Mouse (Mus musculus) heart, embryonic 15.5 days (tissue): ENCODE results near the gene 6030468B19Rik. TPM values are rescaled to one million over a fixed set of nuclear protein-coding genes. Genes with fewer than 3 reads are reported as not detected.

Source experiments
- ATAC-seq: fragments of 200-750 bp; cut with Nextera tagmentation; replicated peaks from 2 replicates; pipeline ENCODE4 v1.8.0; 2017; ENCODE audit warnings: low read depth, moderate TSS enrichment; ENCODE audit not compliant: insufficient number of reproducible peaks, insufficient read depth, low FRiP score
- H3K27ac ChIP-seq: fragments of 300-500 bp; sonication (generic); 2 replicates; pipeline ENCODE4 v1.5.1; 2015; ENCODE audit warnings: mild to moderate bottlenecking, inconsistent platforms
- H3K27me3 ChIP-seq: fragments of 300-500 bp; sonication (generic); 2 replicates; pipeline ENCODE4 v1.6.1; 2015; ENCODE audit warnings: inconsistent platforms
- H3K36me3 ChIP-seq: fragments of 300-500 bp; sonication (generic); 2 replicates; pipeline ENCODE4 v1.6.1; 2015; ENCODE audit warnings: mild to moderate bottlenecking, inconsistent platforms
- H3K4me1 ChIP-seq: fragments of 300-500 bp; sonication (generic); replicated peaks from 2 replicates; pipeline ENCODE4 v1.6.1; 2015; ENCODE audit warnings: inconsistent platforms
- H3K4me2 ChIP-seq: fragments of 300-500 bp; sonication (generic); 2 replicates; pipeline ENCODE4 v1.6.1; 2015; ENCODE audit warnings: inconsistent platforms, mild to moderate bottlenecking, moderate library complexity
- H3K4me3 ChIP-seq: fragments of 300-500 bp; sonication (generic); 2 replicates; pipeline ENCODE4 v1.5.1; 2015; ENCODE audit warnings: mild to moderate bottlenecking, inconsistent platforms
- H3K9ac ChIP-seq: fragments of 300-500 bp; sonication (generic); 2 replicates; pipeline ENCODE4 v1.6.1; 2015; ENCODE audit warnings: mild to moderate bottlenecking, inconsistent platforms
- H3K9me3 ChIP-seq: fragments of 300-500 bp; sonication (generic); replicated peaks from 2 replicates; pipeline ENCODE4 v1.6.1; 2016; ENCODE audit warnings: inconsistent platforms
- WGBS: fragments of 180-500 bp; shearing (Covaris S2); methylation state at CpG from one replicate; pipeline ENCODE4 v1.1.7; 2015; ENCODE audit warnings: mixed read lengths; 5-methylcytosine and 5-hydroxymethylcytosine counted together
- polyA plus RNA-seq: library from polyadenylated mRNA; unstranded; fragments of >200 nt; fragmentation: Nextera tagmentation; extraction: Ambion mirVana; gene quantifications from 2 replicates; pipeline ENCODE4 v1.2.1, GENCODE M21; 2015

The 6030468B19Rik gene
- polyA plus RNA-seq, 1 experiment from 2014 or later, result 0.34 TPM

GRCm38 (mm10) chr11:117790286-117790685 lies 7.2 kb upstream of the 6030468B19Rik start:
- no peaks in the 10 kb centered on the region for H3K36me3 ChIP-seq
- peak overlapping the region; percentile 54 for H3K4me2 ChIP-seq
- peaks cover 25% of the 10 kb centered on the region for H3K4me1 ChIP-seq
- H3K9ac ChIP-seq, result no peak overlapping the region
- no peak overlapping the region for H3K27ac ChIP-seq
- peaks cover 8% of the 10 kb centered on the region; the same call in 1 of the 2 replicates for H3K27me3 ChIP-seq
- H3K4me3 ChIP-seq, result peak overlapping the region; percentile 16
- peak; percentile 41 for ATAC-seq
- H3K9me3 ChIP-seq, result no peaks in the 10 kb centered on the region
- WGBS, result 6% methylated on average over 14 of the region's 14 CpGs

- Histone ChIP-seq H3K4me1 (peaks cover 25% of the 10 kb centered on the region), H3K27me3 (peaks cover 8% of the 10 kb centered on the region; the same call in 1 of the 2 replicates), H3K4me2 (peak overlapping the region; percentile 54), H3K36me3 (no peaks in the 10 kb centered on the region), H3K27ac (no peak overlapping the region), H3K4me3 (peak overlapping the region; percentile 16), H3K9me3 (no peaks in the 10 kb centered on the region), H3K9ac (no peak overlapping the region)
- WGBS, result 37% methylated on average over 23 of the region's 23 CpGs
- peak; percentile 31 for ATAC-seq
Measured at GRCm38 (mm10) chr11:117790703-117791440, 6.6 kb upstream of the 6030468B19Rik start.

- H3K36me3 ChIP-seq, result no peaks in the 10 kb centered on the region
- H3K4me1 ChIP-seq, result peaks cover 22% of the 10 kb centered on the region
- no peak overlapping the region for H3K4me2 ChIP-seq
- no peak overlapping the region for H3K27ac ChIP-seq
- H3K27me3 ChIP-seq, result peaks cover 8% of the 10 kb centered on the region; the same call in 1 of the 2 replicates
- H3K4me3 ChIP-seq, result no peak overlapping the region
- ATAC-seq, result no peak
- no peak overlapping the region for H3K9ac ChIP-seq
- H3K9me3 ChIP-seq, result no peaks in the 10 kb centered on the region
- WGBS, result 79% methylated on average over 9 of the region's 9 CpGs
Measured at GRCm38 (mm10) chr11:117791441-117791761, 6.1 kb upstream of the 6030468B19Rik start.

GRCm38 (mm10) chr11:117792281-117792888 lies 5.1 kb upstream of the 6030468B19Rik start:
- Histone ChIP-seq H3K9me3 (no peaks in the 10 kb centered on the region), H3K27me3 (peaks cover 8% of the 10 kb centered on the region; the same call in 1 of the 2 replicates), H3K4me3 (peak overlapping the region; percentile 25), H3K4me2 (peak overlapping the region; percentile 62), H3K9ac (peak overlapping the region; percentile 18; the same call in 1 of the 2 replicates), H3K36me3 (no peaks in the 10 kb centered on the region), H3K4me1 (peaks cover 23% of the 10 kb centered on the region), H3K27ac (no peak overlapping the region)
- 9% methylated on average over 22 of the region's 22 CpGs for WGBS
- peak; percentile 43; the same call in 1 of the 2 replicates for ATAC-seq

GRCm38 (mm10) chr11:117794035-117794551 lies 3.4 kb upstream of the 6030468B19Rik start:
- Histone ChIP-seq H3K27me3 (peaks cover 8% of the 10 kb centered on the region; the same call in 1 of the 2 replicates), H3K4me2 (no peak overlapping the region), H3K36me3 (no peaks in the 10 kb centered on the region), H3K4me1 (peaks cover 37% of the 10 kb centered on the region), H3K4me3 (no peak overlapping the region), H3K9ac (no peak overlapping the region), H3K27ac (no peak overlapping the region), H3K9me3 (no peaks in the 10 kb centered on the region)
- WGBS, result 58% methylated on average over 4 of the region's 4 CpGs
- no peak for ATAC-seq

GRCm38 (mm10) chr11:117796954-117797353 lies 506 bp upstream of the 6030468B19Rik start:
- no peaks in the 10 kb centered on the region for H3K9me3 ChIP-seq
- ATAC-seq, result no peak
- peaks cover 27% of the 10 kb centered on the region for H3K4me1 ChIP-seq
- 48% methylated on average over 5 of the region's 5 CpGs for WGBS
- H3K27me3 ChIP-seq, result no peaks in the 10 kb centered on the region
- no peak overlapping the region for H3K27ac ChIP-seq
- H3K9ac ChIP-seq, result no peak overlapping the region
- H3K4me3 ChIP-seq, result no peak overlapping the region
- H3K36me3 ChIP-seq, result no peaks in the 10 kb centered on the region
- H3K4me2 ChIP-seq, result no peak overlapping the region

- Histone ChIP-seq H3K9ac (no peak overlapping the region), H3K4me3 (no peak overlapping the region), H3K27ac (no peak overlapping the region), H3K4me1 (peaks cover 20% of the 10 kb centered on the region), H3K9me3 (no peaks in the 10 kb centered on the region), H3K36me3 (no peaks in the 10 kb centered on the region), H3K4me2 (no peak overlapping the region), H3K27me3 (no peaks in the 10 kb centered on the region)
- ATAC-seq, result no peak
- WGBS, result 20% methylated on average over 2 of the region's 2 CpGs
Measured at GRCm38 (mm10) chr11:117798160-117798541, 691 bp downstream of the 6030468B19Rik start.

GRCm38 (mm10) chr11:117799174-117799573 lies 1.7 kb downstream of the 6030468B19Rik start:
- Histone ChIP-seq H3K4me1 (peaks cover 17% of the 10 kb centered on the region), H3K9ac (no peak overlapping the region; the same call in 1 of the 2 replicates), H3K27me3 (no peaks in the 10 kb centered on the region), H3K27ac (no peak overlapping the region), H3K4me3 (no peak overlapping the region), H3K36me3 (no peaks in the 10 kb centered on the region), H3K9me3 (no peaks in the 10 kb centered on the region), H3K4me2 (no peak overlapping the region; the same call in 1 of the 2 replicates)
- no peak for ATAC-seq
- WGBS, result 50% methylated on average over 5 of the region's 5 CpGs

GRCm38 (mm10) chr11:117800038-117800437 lies 2.6 kb downstream of the 6030468B19Rik start:
- H3K9me3 ChIP-seq, result no peaks in the 10 kb centered on the region
- H3K27me3 ChIP-seq, result no peaks in the 10 kb centered on the region
- ATAC-seq, result no peak
- no peak overlapping the region for H3K4me3 ChIP-seq
- no peak overlapping the region for H3K27ac ChIP-seq
- H3K36me3 ChIP-seq, result no peaks in the 10 kb centered on the region
- no peak overlapping the region for H3K9ac ChIP-seq
- 86% methylated on average over 7 of the region's 7 CpGs for WGBS
- H3K4me2 ChIP-seq, result no peak overlapping the region
- peaks cover 17% of the 10 kb centered on the region for H3K4me1 ChIP-seq

- Histone ChIP-seq H3K9me3 (no peaks in the 10 kb centered on the region), H3K27me3 (no peaks in the 10 kb centered on the region), H3K4me1 (peaks cover 17% of the 10 kb centered on the region), H3K9ac (no peak overlapping the region), H3K4me3 (no peak overlapping the region), H3K4me2 (no peak overlapping the region), H3K36me3 (no peaks in the 10 kb centered on the region), H3K27ac (no peak overlapping the region)
- ATAC-seq, result no peak
- 68% methylated on average over 7 of the region's 7 CpGs for WGBS
Measured at GRCm38 (mm10) chr11:117801650-117802049, 4.2 kb downstream of the 6030468B19Rik start.

GRCm38 (mm10) chr11:117803166-117803688 lies 5.8 kb downstream of the 6030468B19Rik start:
- Histone ChIP-seq H3K4me2 (no peak overlapping the region), H3K27ac (no peak overlapping the region), H3K9me3 (no peaks in the 10 kb centered on the region), H3K4me1 (peaks cover 10% of the 10 kb centered on the region), H3K9ac (no peak overlapping the region), H3K27me3 (no peaks in the 10 kb centered on the region), H3K4me3 (no peak overlapping the region), H3K36me3 (no peaks in the 10 kb centered on the region)
- whole genome bisulfite sequencing, result 88% methylated on average over 3 of the region's 3 CpGs
- no peak for ATAC-seq
